Mouse (Mus musculus) right cerebral cortex, adult 18-20 months (tissue): ENCODE measurements around the gene Opcml.

Experiments used
- DNase-seq: peaks from one replicate; pipeline ENCODE4 v3.0.0; 2022; ENCODE audit warnings: mixed read lengths

Gene Opcml

GRCm38 (mm10) chr9:28171890-28172289 lies 381.3 kb downstream of the Opcml start:
- DNase-seq = peak; percentile 49

GRCm38 (mm10) chr9:28177052-28177451 lies 386.5 kb downstream of the Opcml start:
- DNase-seq = no peak

- DNase-seq = no peak
Measured at GRCm38 (mm10) chr9:28178123-28178887, 387.7 kb downstream of the Opcml start.

GRCm38 (mm10) chr9:28181916-28182315 lies 391.3 kb downstream of the Opcml start:
- DNase-seq = peak; percentile 26

- DNase-seq = no peak
Measured at GRCm38 (mm10) chr9:28190226-28190625, 399.7 kb downstream of the Opcml start.

GRCm38 (mm10) chr9:28190751-28191150 lies 400.2 kb downstream of the Opcml start:
- no peak for DNase-seq

- DNase-seq = no peak
Measured at GRCm38 (mm10) chr9:28196550-28196949, 406.0 kb downstream of the Opcml start.

GRCm38 (mm10) chr9:28197061-28197460 lies 406.5 kb downstream of the Opcml start:
- no peak for DNase-seq

- DNase-seq = peak; percentile 70
Measured at GRCm38 (mm10) chr9:28197631-28198030, 407.1 kb downstream of the Opcml start.

GRCm38 (mm10) chr9:28198106-28198694 lies 407.6 kb downstream of the Opcml start:
- no peak for DNase-seq

GRCm38 (mm10) chr9:28207441-28207840 lies 416.9 kb downstream of the Opcml start:
- DNase-seq = no peak

GRCm38 (mm10) chr9:28208696-28209095 lies 418.1 kb downstream of the Opcml start:
- DNase-seq = no peak

GRCm38 (mm10) chr9:28211877-28212276 lies 421.3 kb downstream of the Opcml start:
- DNase-seq = no peak

GRCm38 (mm10) chr9:28213893-28214292 lies 423.3 kb downstream of the Opcml start:
- DNase-seq = no peak

GRCm38 (mm10) chr9:28218026-28218646 lies 427.6 kb downstream of the Opcml start:
- DNase-seq = peak; percentile 26

- no peak for DNase-seq
Measured at GRCm38 (mm10) chr9:28222726-28223125, 432.2 kb downstream of the Opcml start.

GRCm38 (mm10) chr9:28225824-28226569 lies 435.4 kb downstream of the Opcml start:
- DNase-seq = peak; percentile 63

- DNase-seq = peak; percentile 56
Measured at GRCm38 (mm10) chr9:28226570-28226951, 436.0 kb downstream of the Opcml start.

- no peak for DNase-seq
Measured at GRCm38 (mm10) chr9:28238450-28238849, 447.9 kb downstream of the Opcml start.

- no peak for DNase-seq
Measured at GRCm38 (mm10) chr9:28247742-28248503, 457.3 kb downstream of the Opcml start.

GRCm38 (mm10) chr9:28251341-28251740 lies 460.8 kb downstream of the Opcml start:
- DNase-seq = no peak

GRCm38 (mm10) chr9:28255128-28255904 lies 464.7 kb downstream of the Opcml start:
- DNase-seq = no peak
